Mouse (Mus musculus): ENCODE results near the gene Unc5c. TPM values are rescaled to one million over a fixed set of nuclear protein-coding genes. Genes with fewer than 3 reads are reported as not detected.

Unc5c gene
- polyA plus RNA-seq (2014; fragmentation: Illumina TruSeq; extraction: RNeasy Lipid Tissue Mini Kit (QIAGEN cat#74804); ENCODE audit: low read depth, low replicate concordance) = 0.10 TPM

DNA sequence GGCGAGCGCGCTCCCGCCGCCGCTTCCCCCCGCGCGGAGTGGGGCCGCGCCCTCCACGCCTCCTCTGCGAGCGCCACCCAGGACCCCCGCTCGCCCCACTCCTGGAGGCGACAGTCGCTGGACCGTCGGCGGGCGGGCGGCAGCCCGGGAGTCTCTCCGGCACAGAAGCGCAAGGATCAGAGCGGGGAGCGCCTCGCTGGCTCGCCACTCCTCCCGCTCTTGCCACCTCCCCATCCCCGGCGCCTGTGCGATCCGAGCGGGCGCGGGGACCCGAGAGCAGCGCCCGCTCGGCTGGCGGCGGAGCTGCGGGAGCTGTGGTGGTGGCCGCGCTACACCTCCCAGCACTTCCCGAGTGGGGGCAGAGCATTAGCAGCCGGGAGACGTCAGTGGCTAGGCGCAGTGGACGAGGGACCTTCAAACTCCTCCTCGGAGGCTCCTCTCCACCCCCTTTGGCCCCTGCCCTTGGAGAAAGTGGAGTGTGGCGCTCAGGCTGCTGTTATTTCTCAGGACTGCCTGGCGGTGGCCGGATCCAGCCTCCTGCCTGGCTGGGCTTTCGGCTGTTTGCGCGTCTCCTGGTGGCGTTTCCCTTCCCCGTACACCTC is at the start of gene Unc5c:
Gene Unc5c (plus strand): TSS at position 113 of the 602 bp plus-strand sequence.

